Mouse (Mus musculus): ENCODE measurements at regions not wholly inside any gene's neighbourhood (a gene's known extent, or its start where the extent isn't known, plus 50 kb on each side); places are given as distances from the start of the nearest gene placed in this dataset.

DNA sequence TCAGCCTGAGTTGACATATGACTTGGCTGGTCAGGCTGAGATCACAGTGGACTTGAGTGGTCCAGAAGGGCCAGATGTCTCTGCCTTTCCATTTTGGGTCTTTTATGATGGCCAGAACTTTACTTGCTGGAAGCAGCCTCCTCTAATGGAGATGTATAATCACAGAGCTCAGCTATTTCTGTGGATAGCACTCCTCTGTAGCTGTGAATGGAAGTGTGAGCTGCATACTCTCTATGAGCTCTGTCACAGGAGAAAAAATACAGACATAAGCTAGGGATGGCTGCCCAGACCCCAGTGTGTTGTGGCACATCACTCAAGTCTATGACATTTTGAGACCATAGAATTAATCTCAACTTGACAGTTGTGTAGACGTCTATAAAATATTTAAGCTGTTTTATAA is 284.3 kb upstream of the Kif2a start:
- TF ChIP-seq CTCF (IDR thresholded peaks at IDR 0.05; ENCODE audit: insufficient read depth, low read depth, low read length), result no peak
- no peak for TF ChIP-seq POLR2A (IDR thresholded peaks at IDR 0.05; ENCODE audit: insufficient read depth, low read depth, low read length)
- 93% methylated on average over 1 of the region's 1 CpGs for WGBS
- no peak overlapping the region for H3K27ac ChIP-seq (ENCODE audit: insufficient read depth, low read depth, low read length)
- H3K4me3 ChIP-seq (ENCODE audit: insufficient read depth, low read depth, low read length), result no peak overlapping the region
- H3K4me1 ChIP-seq (ENCODE audit: control insufficient read depth, insufficient read depth, low read length), result peaks cover 2% of the 10 kb centered on the region; the same call in 1 of the 2 replicates

DNA sequence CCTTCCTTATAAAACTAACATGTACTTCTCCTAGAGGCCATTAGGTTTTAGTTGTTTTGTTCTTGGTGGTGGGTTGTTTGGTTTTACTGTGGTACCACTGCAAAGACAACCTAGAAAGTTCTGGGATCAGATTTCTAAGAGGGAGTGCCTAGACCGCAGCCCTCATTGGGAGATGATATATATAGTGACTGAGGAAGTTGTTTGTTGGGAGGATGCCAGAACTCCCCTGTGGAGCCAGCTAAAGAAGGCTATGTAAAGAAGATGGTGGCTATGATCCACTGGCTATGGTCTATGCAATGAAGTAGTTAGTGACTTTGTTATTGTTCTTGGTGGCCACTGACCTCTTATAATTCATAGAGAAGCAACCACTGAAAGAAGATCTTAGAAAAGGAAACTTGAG is 283.8 kb upstream of the Kif2a start:
- Histone ChIP-seq H3K4me3 (ENCODE audit: insufficient read depth, low read depth, low read length) (no peak overlapping the region), H3K4me1 (ENCODE audit: control insufficient read depth, insufficient read depth, low read length) (peaks cover 2% of the 10 kb centered on the region; the same call in 1 of the 2 replicates), H3K27ac (ENCODE audit: insufficient read depth, low read depth, low read length) (no peak overlapping the region)
- TF ChIP-seq CTCF (IDR thresholded peaks at IDR 0.05; ENCODE audit: insufficient read depth, low read depth, low read length), result no peak
- no peak for TF ChIP-seq POLR2A (IDR thresholded peaks at IDR 0.05; ENCODE audit: insufficient read depth, low read depth, low read length)
- WGBS, result 68% methylated on average over 1 of the region's 1 CpGs

- no peak for TF ChIP-seq CTCF (IDR thresholded peaks at IDR 0.05; ENCODE audit: insufficient read depth, low read depth, low read length)
- TF ChIP-seq POLR2A (IDR thresholded peaks at IDR 0.05; ENCODE audit: insufficient read depth, low read depth, low read length), result no peak
- H3K4me1 ChIP-seq (ENCODE audit: control insufficient read depth, insufficient read depth, low read length), result peaks cover 2% of the 10 kb centered on the region; the same call in 1 of the 2 replicates
- no peak overlapping the region for H3K4me3 ChIP-seq (ENCODE audit: insufficient read depth, low read depth, low read length)
- WGBS, result 86% methylated on average over 7 of the region's 7 CpGs
- no peak overlapping the region for H3K27ac ChIP-seq (ENCODE audit: insufficient read depth, low read depth, low read length)
These were observed 282.0 kb upstream of the Kif2a start for GRCm38 (mm10) chr13:107303878-107304277.

DNA sequence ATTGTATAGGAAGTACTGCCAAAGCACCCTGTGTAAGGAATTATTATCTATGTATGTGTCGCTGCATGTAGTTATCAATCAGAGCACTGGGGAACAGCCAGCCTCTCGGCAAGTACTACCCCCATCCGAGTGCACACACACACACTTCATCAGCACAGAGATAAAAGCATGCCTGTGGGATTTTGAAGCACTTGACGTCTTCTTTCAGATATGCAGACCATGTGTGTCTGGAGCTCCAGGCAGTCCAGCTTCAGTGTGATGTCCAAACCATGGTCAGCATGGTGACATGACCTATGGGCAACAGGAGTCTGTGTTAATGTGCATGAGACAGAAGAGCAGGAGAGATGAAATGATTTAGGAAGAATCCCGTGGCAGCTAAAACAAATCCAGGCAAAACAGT is 281.4 kb upstream of the Kif2a start:
- Histone ChIP-seq H3K4me3 (ENCODE audit: insufficient read depth, low read depth, low read length) (no peak overlapping the region), H3K4me1 (ENCODE audit: control insufficient read depth, insufficient read depth, low read length) (peaks cover 2% of the 10 kb centered on the region; the same call in 1 of the 2 replicates), H3K27ac (ENCODE audit: insufficient read depth, low read depth, low read length) (no peak overlapping the region)
- no peak for TF ChIP-seq CTCF (IDR thresholded peaks at IDR 0.05; ENCODE audit: insufficient read depth, low read depth, low read length)
- TF ChIP-seq POLR2A (IDR thresholded peaks at IDR 0.05; ENCODE audit: insufficient read depth, low read depth, low read length), result no peak
- WGBS, result 76% methylated on average over 5 of the region's 5 CpGs

DNA sequence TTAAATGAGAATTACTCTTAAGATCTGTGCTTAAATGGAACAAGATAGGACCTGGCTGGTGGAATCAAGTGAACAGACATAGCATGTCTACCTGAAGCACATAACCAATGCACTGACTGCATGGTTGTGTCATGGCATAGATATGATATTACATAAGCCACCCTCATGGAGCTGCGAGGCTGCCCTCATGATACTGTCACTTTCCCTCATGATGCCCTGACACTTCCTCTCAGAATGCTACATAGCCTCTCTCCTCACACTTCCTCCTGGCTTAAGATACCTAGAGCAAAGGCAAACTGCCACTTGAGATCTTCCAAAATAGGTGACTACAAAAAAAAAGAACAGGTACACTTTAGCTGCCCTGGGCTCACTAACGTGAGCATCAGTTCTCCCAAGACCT is 278.9 kb upstream of the Kif2a start:
- TF ChIP-seq POLR2A (IDR thresholded peaks at IDR 0.05; ENCODE audit: insufficient read depth, low read depth, low read length), result no peak
- no peak for TF ChIP-seq CTCF (IDR thresholded peaks at IDR 0.05; ENCODE audit: insufficient read depth, low read depth, low read length)
- H3K4me1 ChIP-seq (ENCODE audit: control insufficient read depth, insufficient read depth, low read length), result peaks cover 2% of the 10 kb centered on the region; the same call in 1 of the 2 replicates
- WGBS, result 92% methylated on average over 2 of the region's 2 CpGs
- H3K4me3 ChIP-seq (ENCODE audit: insufficient read depth, low read depth, low read length), result no peak overlapping the region
- no peak overlapping the region for H3K27ac ChIP-seq (ENCODE audit: insufficient read depth, low read depth, low read length)

- no peak for TF ChIP-seq POLR2A (IDR thresholded peaks at IDR 0.05; ENCODE audit: insufficient read depth, low read depth, low read length)
- TF ChIP-seq CTCF (IDR thresholded peaks at IDR 0.05; ENCODE audit: insufficient read depth, low read depth, low read length), result no peak
- WGBS, result 79% methylated on average over 6 of the region's 6 CpGs
- no peaks in the 10 kb centered on the region for H3K4me1 ChIP-seq (ENCODE audit: control insufficient read depth, insufficient read depth, low read length)
These were observed 242.7 kb upstream of the Kif2a start for GRCm38 (mm10) chr13:107264581-107264980.

DNA sequence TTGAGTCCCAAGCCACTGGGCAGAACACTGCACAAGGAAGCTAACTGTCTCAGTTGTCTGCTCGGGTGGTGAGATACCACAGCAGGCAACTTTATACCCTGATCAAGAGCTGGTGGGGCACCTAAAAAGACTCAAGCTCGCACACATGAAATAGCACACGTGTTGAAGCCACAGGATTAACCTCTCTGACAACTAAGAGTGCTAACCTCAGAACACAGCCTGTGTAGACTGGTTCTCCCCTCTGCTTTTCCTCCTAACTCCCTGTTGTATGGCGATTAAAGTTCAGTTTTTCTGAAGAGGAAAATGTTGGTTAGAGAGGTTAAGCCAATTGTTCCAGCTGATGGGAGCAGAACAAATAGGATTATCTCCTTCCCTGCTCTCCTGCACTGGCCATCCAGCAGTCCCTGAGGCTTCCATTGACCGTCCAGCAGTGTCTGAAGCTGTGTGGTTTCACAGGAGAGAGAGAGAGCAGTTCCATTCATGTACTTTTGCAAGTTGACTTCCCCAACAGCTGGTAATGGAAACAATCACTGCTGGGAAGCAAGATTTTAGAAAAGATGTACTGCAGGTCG is 239.6 kb upstream of the Kif2a start:
- TF ChIP-seq POLR2A (IDR thresholded peaks at IDR 0.05; ENCODE audit: insufficient read depth, low read depth, low read length), result no peak
- no peak for TF ChIP-seq CTCF (IDR thresholded peaks at IDR 0.05; ENCODE audit: insufficient read depth, low read depth, low read length)
- Histone ChIP-seq H3K4me1 (ENCODE audit: control insufficient read depth, insufficient read depth, low read length) (no peaks in the 10 kb centered on the region), H3K4me3 (ENCODE audit: insufficient read depth, low read depth, low read length) (no peak overlapping the region), H3K27ac (ENCODE audit: insufficient read depth, low read depth, low read length) (no peak overlapping the region)
- 72% methylated on average over 6 of the region's 6 CpGs for WGBS

More at GRCm38 (mm10) chr13:107264581-107264980, 242.7 kb upstream of the Kif2a start:
- Histone ChIP-seq H3K4me3 (ENCODE audit: insufficient read depth, low read depth, low read length) (no peak overlapping the region), H3K27ac (ENCODE audit: insufficient read depth, low read depth, low read length) (no peak overlapping the region)

DNA sequence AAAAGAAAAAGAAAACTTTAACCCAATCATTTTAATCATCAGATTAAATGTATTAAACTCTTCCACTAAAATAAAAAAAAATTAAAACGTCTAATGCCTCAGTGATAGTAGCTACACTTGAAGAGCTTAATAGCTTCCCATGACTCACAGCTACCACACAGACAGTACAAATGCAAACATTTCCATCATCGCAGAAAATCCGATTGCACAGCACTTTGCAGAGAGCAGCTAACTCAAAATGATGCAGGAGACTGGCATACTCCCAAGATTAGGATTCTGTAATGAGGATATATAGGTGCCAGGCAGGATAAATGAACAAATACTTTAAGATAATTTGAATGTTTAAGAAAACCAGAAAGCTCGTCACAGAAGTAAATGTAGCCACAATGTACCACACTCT is 238.3 kb upstream of the Kif2a start:
- no peak overlapping the region for H3K4me3 ChIP-seq (ENCODE audit: insufficient read depth, low read depth, low read length)
- H3K27ac ChIP-seq (ENCODE audit: insufficient read depth, low read depth, low read length), result no peak overlapping the region
- H3K4me1 ChIP-seq (ENCODE audit: control insufficient read depth, insufficient read depth, low read length), result no peaks in the 10 kb centered on the region
- no peak for TF ChIP-seq CTCF (IDR thresholded peaks at IDR 0.05; ENCODE audit: insufficient read depth, low read depth, low read length)
- no peak for TF ChIP-seq POLR2A (IDR thresholded peaks at IDR 0.05; ENCODE audit: insufficient read depth, low read depth, low read length)
- 75% methylated on average over 4 of the region's 4 CpGs for WGBS

DNA sequence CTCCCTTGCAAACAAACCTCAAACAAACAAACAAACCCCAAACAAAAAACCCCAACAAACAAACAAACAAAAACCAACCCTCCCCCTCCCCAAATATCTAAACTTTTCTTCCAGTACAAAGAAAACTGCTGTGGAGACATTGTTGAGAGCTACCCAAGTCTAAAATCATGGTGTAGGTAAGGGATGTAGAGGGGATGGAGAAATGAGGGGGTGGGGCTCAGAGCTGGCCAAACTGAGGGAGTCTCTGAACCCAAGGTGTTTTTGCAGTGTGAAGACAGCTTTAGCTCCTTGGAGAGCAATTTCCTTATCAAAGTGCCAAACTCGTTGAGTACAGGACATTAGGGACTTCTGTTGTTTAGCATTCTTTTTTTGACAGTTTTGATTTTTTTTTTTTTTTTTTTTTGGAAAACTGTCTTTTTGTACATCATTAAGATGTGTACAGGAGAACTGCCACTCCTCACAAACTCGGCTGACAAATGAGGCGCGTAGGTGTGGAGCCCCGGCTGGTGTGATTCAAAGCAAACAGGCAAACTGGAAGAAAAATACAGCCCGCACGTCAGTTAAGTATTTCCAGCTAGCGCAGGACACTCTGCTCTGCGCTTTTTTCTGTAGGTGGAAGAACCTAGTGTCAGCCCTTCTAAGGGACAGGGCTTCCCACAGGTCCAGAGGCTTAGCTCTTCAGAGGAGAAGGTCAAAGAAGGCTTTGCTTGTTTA is 226.0 kb upstream of the Kif2a start:
- 60% methylated on average over 9 of the region's 9 CpGs for WGBS

More for the DNA sequence above, 226.0 kb upstream of the Kif2a start:
- TF ChIP-seq POLR2A (IDR thresholded peaks at IDR 0.05; ENCODE audit: insufficient read depth, low read depth, low read length), result no peak
- no peak for TF ChIP-seq CTCF (IDR thresholded peaks at IDR 0.05; ENCODE audit: insufficient read depth, low read depth, low read length)
- Histone ChIP-seq H3K27ac (ENCODE audit: insufficient read depth, low read depth, low read length) (no peak overlapping the region), H3K4me1 (ENCODE audit: control insufficient read depth, insufficient read depth, low read length) (peaks cover 7% of the 10 kb centered on the region), H3K4me3 (ENCODE audit: insufficient read depth, low read depth, low read length) (no peak overlapping the region)
